Mouse (Mus musculus) ES-Bruce4 (cell line): ENCODE data around the gene Alkbh1.

Experiments used
- CTCF ChIP-seq: IDR thresholded peaks from one replicate; pipeline ENCODE4 v1.8.1; 2011; ENCODE audit warnings: low read depth, low read length
- EP300 ChIP-seq: IDR thresholded peaks from 2 replicates; pipeline ENCODE4 v1.6.1; 2011; ENCODE audit warnings: low read depth, low read length; ENCODE audit not compliant: insufficient read depth
- POLR2A ChIP-seq: IDR thresholded peaks from one replicate; pipeline ENCODE4 v1.8.1; 2011; ENCODE audit warnings: low read length; ENCODE audit not compliant: insufficient read depth

DNA sequence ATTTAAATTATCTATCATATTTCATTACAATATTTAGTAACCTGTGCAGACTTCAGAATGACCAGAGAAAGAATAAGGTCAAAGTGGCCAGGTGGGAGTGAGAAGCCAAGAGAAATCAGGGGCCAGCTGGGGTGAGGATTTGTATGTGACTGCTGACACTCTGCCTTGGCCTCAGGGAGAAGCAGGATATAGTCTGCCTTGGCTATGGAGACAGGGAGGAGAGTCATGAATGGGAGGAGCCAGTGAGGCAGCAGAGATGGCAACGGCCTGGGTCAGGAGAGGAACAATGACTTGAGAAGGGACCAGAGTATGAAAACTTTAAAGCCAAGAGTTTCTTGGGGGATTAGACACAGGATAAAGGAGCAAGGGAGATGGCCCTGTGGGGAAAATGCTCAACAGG, 20.1 kb downstream of the Alkbh1 start:
- TF ChIP-seq CTCF (no peak), POLR2A (no peak), EP300 (no peak)
